Mouse (Mus musculus): ENCODE measurements at regions not wholly inside any gene's neighbourhood (a gene's known extent, or its start where the extent isn't known, plus 50 kb on each side); places are given as distances from the start of the nearest gene placed in this dataset.

DNA sequence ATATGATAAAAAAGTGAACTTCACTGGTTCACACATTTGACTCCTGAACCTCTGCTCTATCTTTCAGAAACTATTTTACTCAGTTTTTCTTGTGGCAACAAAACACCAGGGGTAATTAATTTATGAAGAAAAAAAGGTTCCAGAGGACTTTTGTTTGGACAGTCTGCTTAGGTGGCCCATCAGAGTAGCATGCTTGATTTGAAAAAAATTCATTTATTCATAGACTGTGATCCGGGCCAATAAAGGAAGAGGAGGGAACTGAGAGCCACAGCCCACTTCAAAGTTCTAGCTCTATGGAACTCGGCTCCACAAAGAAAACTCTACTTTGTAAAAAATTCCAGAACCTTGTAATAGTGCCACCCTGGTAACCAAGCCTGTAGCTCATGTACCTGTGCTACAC lies 248.8 kb downstream of the Etv1 start:
- no peak overlapping the region for H3K27ac ChIP-seq
- no peaks in the 10 kb centered on the region for H3K9me3 ChIP-seq
- H3K36me3 ChIP-seq = no peaks in the 10 kb centered on the region
- H3K27me3 ChIP-seq (ENCODE audit: insufficient read depth, poor library complexity, severe bottlenecking) = no peaks in the 10 kb centered on the region
- DNase-seq (ENCODE audit: low spot score) = no peak
- H3K4me3 ChIP-seq = no peak overlapping the region
- no peaks in the 10 kb centered on the region for H3K4me1 ChIP-seq
- WGBS = 81% methylated on average over 2 of the region's 2 CpGs

DNA sequence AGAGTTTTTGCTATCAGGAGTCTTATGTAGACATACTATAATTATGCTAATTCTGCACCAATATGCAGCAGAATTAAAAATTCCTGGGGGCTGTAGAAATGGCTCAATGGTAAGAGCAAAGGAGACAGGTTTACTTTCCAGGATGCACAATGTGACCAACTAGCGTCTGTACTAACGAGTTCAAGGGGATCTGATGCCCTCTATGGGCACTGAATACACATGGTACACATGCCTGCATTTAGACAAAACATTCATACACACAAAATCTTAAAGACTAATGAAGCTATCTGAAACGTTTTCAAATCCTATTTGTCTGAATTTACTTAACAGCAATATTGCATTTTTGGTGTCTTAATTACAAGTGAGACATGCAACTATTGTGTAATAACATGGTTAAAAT lies 254.8 kb downstream of the Etv1 start:
- no peak overlapping the region for H3K4me3 ChIP-seq
- no peaks in the 10 kb centered on the region for H3K27me3 ChIP-seq (ENCODE audit: insufficient read depth, poor library complexity, severe bottlenecking)
- no peak for DNase-seq (ENCODE audit: low spot score)
- no peaks in the 10 kb centered on the region for H3K36me3 ChIP-seq
- 65% methylated on average over 3 of the region's 3 CpGs for WGBS
- H3K9me3 ChIP-seq = no peaks in the 10 kb centered on the region
- H3K27ac ChIP-seq = no peak overlapping the region
- H3K4me1 ChIP-seq = no peaks in the 10 kb centered on the region

DNA sequence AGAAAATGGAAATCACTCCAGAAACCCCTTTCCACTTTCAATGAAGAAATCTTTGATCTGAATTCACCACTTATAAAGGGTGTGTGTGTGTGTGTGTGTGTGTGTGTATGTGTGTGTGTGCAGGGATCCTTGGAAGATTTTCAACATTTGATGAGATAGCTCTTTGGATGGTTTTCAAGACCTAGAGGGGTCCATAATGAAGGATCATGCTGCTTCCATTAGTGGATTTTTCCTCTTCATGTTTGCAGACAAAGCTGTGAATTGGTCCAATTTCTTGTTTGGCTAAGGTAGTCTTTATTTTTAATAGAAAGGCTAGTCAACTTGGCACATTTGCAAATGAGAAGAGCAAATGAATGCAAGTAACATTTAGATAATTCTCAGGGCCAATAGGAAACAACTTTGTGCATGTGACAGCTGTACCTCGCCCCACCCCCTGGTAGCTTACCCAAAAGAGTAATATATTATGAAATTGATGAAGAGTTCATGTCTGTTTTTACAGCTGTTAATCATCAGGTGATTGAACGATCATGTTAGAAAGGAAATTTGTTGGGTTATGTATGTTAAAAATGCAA lies 257.4 kb downstream of the Etv1 start:
- no peak for DNase-seq (ENCODE audit: low spot score)
- Histone ChIP-seq H3K36me3 (no peaks in the 10 kb centered on the region), H3K4me3 (no peak overlapping the region), H3K4me1 (no peaks in the 10 kb centered on the region), H3K9me3 (no peaks in the 10 kb centered on the region), H3K27me3 (ENCODE audit: insufficient read depth, poor library complexity, severe bottlenecking) (no peaks in the 10 kb centered on the region), H3K27ac (no peak overlapping the region)
- WGBS = 73% methylated on average over 2 of the region's 2 CpGs

DNA sequence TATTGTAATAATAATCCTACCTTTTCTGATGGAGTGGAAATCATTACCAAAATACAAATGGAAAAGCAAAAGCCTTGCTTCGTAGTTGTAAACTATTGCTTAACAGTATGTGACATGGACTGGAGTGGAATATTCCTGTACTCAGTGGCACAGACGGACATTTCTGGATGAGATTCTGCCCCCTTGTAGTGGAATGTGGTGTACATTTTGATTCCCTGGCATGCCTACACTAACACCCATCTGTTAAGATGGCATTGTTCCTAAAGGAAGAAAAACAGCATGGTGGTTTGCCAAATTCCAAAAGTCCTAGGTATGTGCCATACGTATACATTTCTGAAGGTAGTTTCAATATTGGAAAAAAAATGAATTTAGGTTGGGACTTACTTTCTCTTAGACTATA lies 258.9 kb downstream of the Etv1 start:
- Histone ChIP-seq H3K4me3 (no peak overlapping the region), H3K9me3 (no peaks in the 10 kb centered on the region), H3K27ac (no peak overlapping the region), H3K27me3 (ENCODE audit: insufficient read depth, poor library complexity, severe bottlenecking) (no peaks in the 10 kb centered on the region), H3K36me3 (no peaks in the 10 kb centered on the region), H3K4me1 (no peaks in the 10 kb centered on the region)
- WGBS = 84% methylated on average over 3 of the region's 3 CpGs
- DNase-seq (ENCODE audit: low spot score) = no peak

DNA sequence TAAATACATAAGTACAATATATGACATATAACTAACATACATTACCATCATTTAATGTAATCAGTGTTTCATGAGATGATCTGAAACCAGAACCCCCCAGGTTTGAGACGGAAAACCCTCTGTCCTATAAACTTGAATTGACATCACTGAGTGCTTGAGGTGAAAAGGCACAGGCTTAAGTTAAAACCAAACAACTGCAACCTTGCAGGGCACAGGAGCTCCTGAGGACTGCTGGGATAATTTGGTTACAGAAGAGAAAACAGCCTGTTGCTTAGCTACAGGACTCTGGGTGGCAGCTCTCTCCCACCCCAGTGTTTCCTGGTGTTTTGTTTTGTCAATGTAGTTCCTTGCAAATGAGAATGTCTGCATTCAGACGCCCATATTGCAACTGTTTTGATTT lies 259.5 kb downstream of the Etv1 start:
- Histone ChIP-seq H3K27me3 (ENCODE audit: insufficient read depth, poor library complexity, severe bottlenecking) (no peaks in the 10 kb centered on the region), H3K9me3 (no peaks in the 10 kb centered on the region), H3K4me3 (no peak overlapping the region), H3K27ac (no peak overlapping the region), H3K36me3 (no peaks in the 10 kb centered on the region), H3K4me1 (no peaks in the 10 kb centered on the region)
- no peak for DNase-seq (ENCODE audit: low spot score)
- WGBS = 44% methylated on average over 2 of the region's 2 CpGs

DNA sequence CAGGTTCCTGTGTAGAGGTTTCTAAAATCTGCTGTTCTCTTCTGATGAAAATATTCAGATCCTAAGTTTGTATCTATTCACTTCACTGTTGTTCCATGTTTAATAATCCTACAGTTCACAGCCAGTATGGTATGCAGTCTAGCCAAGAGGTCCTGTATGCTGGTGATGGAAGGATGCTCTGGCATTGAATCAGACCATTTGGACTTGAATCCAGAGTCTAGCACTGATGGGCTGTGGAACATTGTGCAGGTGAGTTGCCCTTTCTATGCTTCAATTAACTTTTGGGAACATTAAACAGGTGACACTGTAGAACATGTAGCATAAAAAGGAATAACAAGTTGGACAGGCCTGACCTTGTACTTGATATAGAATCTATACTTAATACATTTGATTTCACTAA lies 267.9 kb downstream of the Etv1 start:
- no peak overlapping the region for H3K27ac ChIP-seq
- DNase-seq (ENCODE audit: low spot score) = no peak

DNA sequence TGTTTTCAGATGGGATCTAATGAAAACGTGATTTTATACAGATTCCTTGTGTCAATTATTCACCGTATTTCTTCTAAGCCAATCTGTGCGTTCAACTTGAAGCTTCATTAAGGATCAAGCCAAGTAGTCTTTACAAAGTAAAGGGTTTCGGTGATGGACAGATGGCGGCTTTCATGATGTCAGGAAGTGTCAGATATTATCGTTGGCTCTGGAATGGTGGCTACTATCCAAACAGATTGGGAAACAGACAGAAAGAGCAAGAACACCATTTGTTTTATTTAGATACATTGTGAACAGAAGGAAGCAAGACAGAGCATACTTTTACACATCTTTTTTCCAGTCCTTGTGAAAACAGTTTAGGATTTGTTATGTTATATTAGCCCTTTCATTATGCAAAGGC lies 269.3 kb downstream of the Etv1 start:
- H3K27ac ChIP-seq = no peak overlapping the region
- no peaks in the 10 kb centered on the region for H3K27me3 ChIP-seq (ENCODE audit: insufficient read depth, poor library complexity, severe bottlenecking)
- WGBS = 79% methylated on average over 6 of the region's 6 CpGs
- no peak for DNase-seq (ENCODE audit: low spot score)
- no peaks in the 10 kb centered on the region for H3K9me3 ChIP-seq
- no peaks in the 10 kb centered on the region for H3K36me3 ChIP-seq
- no peak overlapping the region for H3K4me3 ChIP-seq
- no peaks in the 10 kb centered on the region for H3K4me1 ChIP-seq

More for the DNA sequence above, 267.9 kb downstream of the Etv1 start:
- Histone ChIP-seq H3K27me3 (ENCODE audit: insufficient read depth, poor library complexity, severe bottlenecking) (no peaks in the 10 kb centered on the region), H3K36me3 (no peaks in the 10 kb centered on the region), H3K9me3 (no peaks in the 10 kb centered on the region), H3K4me3 (no peak overlapping the region), H3K4me1 (no peaks in the 10 kb centered on the region)

DNA sequence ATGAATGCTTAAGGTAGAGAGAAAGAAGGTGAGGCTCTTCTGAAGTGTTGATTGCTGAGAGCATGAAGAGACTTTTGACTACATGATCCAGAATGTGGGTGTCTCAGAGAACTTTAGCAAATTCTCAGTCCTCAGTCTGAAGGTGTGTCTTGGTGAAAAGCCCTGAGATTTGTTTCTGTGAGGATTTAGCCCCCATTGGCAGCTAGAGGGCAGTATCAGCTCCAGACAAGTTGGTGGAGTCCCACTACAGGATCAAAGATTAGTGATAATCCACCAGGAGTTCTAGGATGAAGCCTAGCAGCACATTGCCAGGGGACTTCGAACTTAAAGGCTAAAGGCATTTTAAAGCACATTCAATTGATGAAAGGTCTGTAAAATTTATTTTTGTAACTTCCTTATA lies 269.8 kb downstream of the Etv1 start:
- no peaks in the 10 kb centered on the region for H3K36me3 ChIP-seq
- H3K4me1 ChIP-seq = no peaks in the 10 kb centered on the region
- no peak for DNase-seq (ENCODE audit: low spot score)
- 79% methylated on average over 1 of the region's 1 CpGs for WGBS
- H3K4me3 ChIP-seq = no peak overlapping the region
- H3K27ac ChIP-seq = no peak overlapping the region
- no peaks in the 10 kb centered on the region for H3K27me3 ChIP-seq (ENCODE audit: insufficient read depth, poor library complexity, severe bottlenecking)
- H3K9me3 ChIP-seq = no peaks in the 10 kb centered on the region

DNA sequence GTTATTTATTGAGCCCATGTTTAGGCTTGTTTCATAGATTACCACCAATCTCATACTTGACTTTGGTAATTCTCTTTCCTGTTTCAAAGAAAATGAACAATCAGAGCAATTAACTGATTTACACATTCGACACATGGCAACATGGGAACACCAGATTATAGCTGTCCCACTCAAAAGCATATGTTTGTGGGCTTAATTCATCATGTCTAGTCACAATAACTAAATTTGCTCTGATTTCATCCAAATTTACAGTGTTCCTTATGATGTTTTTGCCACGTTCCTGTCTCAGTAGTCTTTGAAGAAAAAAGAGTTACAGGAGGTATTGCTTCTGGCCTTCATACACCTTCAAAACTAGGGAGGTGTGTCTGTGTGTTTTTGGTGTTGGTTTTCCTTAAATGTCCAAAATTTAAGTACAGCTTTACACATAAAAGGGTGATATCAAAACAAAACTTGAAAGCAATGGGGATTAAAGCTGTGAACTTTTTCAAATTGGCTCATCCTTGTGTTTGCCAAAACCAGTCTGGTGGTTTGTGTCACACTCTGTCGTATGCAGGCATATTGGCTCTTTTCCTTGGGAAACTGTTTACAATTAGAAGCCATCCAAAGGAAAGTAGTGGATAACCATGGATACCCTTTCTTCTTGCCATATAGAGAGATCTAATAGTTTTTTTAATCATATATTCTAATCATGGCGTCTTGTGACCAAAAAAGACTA lies 291.3 kb downstream of the Etv1 start:
- Histone ChIP-seq H3K4me1 (no peaks in the 10 kb centered on the region), H3K36me3 (no peaks in the 10 kb centered on the region), H3K27me3 (ENCODE audit: insufficient read depth, poor library complexity, severe bottlenecking) (no peaks in the 10 kb centered on the region), H3K4me3 (no peak overlapping the region), H3K9me3 (no peaks in the 10 kb centered on the region), H3K27ac (no peak overlapping the region)
- DNase-seq (ENCODE audit: low spot score) = no peak
- WGBS = 78% methylated on average over 4 of the region's 4 CpGs

DNA sequence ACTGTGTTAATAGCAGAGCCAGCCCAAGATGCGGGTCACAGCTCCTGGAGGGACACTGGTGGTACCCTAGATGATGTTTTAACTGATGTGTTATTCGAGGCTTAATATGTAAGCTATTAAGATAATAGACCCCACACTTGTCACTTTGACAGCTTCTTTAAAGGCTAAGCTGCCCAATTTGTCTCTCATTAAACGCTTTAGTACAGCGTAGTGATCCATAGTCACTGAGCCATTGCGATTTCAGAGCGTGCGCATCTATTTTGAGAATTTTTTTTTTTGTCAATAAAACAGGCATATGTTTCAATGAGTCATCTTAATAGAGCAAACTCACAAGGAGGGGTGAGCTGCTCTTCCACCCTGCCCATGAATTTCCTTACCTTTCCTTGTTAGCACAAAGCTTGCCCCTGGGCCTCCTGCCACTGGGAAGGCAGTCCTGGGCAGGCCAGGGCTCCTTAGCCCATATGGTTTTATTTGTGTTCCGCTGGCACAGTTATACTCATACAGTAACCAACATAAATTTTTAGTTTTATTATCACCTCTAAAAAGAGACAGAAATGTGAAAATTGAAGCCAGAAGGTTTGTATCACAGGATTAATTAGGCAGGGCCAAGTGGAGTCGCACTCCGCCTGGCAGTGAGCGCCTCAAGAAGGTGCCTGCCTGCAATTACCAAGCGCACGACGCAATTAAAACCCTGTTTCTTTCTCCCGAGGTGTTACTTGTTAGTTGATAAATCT lies 294.3 kb downstream of the Etv1 start:
- H3K4me1 ChIP-seq = no peaks in the 10 kb centered on the region
- DNase-seq (ENCODE audit: low spot score) = no peak
- no peak overlapping the region for H3K4me3 ChIP-seq
- no peaks in the 10 kb centered on the region for H3K9me3 ChIP-seq
- WGBS = 84% methylated on average over 15 of the region's 15 CpGs
- H3K27me3 ChIP-seq (ENCODE audit: insufficient read depth, poor library complexity, severe bottlenecking) = no peaks in the 10 kb centered on the region
- H3K36me3 ChIP-seq = no peaks in the 10 kb centered on the region
- no peak overlapping the region for H3K27ac ChIP-seq

DNA sequence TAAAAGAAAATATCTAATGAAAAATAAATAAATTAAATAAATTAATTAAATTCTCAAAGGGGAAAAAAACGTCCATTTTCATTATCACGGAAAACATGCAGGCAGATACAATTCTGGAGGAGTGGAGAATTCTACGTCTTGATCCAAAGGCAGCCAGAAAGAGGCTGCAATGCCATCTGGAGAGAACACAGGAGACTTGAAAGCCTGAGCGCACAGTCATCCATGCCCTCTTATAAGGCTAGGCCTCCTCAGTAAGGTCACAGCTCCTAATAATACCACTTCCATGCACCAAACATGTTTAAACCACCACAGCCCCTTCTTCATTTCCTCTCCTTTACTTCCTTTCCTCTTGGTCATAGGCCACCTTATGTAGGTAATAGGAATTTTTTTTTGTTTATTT lies 307.1 kb downstream of the Etv1 start:
- Histone ChIP-seq H3K27me3 (ENCODE audit: insufficient read depth, poor library complexity, severe bottlenecking) (no peaks in the 10 kb centered on the region), H3K4me1 (no peaks in the 10 kb centered on the region), H3K27ac (no peak overlapping the region), H3K4me3 (no peak overlapping the region), H3K9me3 (no peaks in the 10 kb centered on the region), H3K36me3 (no peaks in the 10 kb centered on the region)
- WGBS = 89% methylated on average over 4 of the region's 4 CpGs
- no peak for DNase-seq (ENCODE audit: low spot score)

DNA sequence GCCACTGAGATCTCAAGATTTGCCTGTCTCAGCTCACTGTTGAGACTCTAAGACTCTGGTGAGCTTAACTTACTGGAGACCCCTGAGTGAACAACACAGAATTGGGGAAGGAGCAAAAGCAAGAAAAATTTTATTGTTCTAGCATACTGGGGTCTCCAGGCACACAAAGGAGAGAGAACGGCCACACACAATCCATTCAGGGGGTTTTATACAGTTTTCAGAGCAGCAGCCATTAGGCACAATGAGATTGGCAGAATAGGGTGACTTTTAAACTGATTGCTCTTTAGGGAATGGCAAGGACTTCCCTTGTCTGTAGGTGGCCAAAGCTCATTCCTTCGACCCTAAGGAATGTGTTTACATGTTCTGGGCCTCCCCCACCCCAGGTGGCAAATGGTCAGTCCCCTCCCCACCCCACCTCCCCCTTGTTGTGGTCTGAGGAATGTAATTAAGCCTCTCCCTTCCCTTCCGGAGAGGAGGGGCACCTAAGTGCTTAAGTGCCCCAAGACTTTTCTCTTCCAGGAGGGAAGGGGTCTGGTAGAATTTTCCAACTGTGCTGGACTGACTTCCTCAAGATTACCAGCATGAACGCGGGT lies 315.6 kb downstream of the Etv1 start:
- Histone ChIP-seq H3K27me3 (ENCODE audit: insufficient read depth, poor library complexity, severe bottlenecking) (no peaks in the 10 kb centered on the region), H3K27ac (no peak overlapping the region), H3K4me3 (no peak overlapping the region), H3K9me3 (no peaks in the 10 kb centered on the region), H3K36me3 (no peaks in the 10 kb centered on the region), H3K4me1 (no peaks in the 10 kb centered on the region)
- no peak for DNase-seq (ENCODE audit: low spot score)
- 21% methylated on average over 5 of the region's 5 CpGs for WGBS

DNA sequence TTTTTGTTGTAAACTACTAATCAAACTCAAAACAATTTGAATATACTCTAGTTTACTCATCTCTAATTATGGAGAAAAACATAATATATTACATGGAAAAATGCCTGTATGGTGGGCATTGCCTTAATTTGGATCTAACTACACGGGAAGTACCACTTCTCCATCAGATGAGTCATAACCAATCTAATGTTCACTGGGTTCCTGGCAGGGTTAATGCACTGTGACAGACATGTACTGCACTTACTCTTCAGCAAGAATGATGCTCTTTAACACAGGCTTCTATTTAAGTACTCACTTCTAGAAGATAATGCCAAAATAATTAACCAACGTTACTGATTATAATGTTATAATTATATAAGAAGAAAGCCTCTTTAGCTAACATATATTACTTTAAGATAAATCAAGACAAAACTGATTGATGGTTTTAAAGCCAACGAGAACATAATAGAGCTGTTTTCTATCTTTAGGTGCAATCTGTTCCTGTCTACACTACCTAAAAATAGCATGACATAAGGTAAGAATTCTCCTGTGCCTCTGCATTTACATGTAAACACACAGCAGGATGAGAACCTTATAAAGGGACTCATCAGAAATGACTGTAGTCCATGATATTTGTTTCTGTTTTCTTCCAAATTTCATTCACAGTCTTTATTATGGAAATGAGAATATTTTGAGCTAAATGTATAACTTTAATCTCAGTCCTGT lies 344.4 kb downstream of the Etv1 start:
- Histone ChIP-seq H3K4me3 (no peak overlapping the region), H3K4me1 (no peaks in the 10 kb centered on the region), H3K27ac (no peak overlapping the region), H3K9me3 (0 out of 2 replicates have a peak, but pooled peaks cover 2% of the 10 kb centered on the region), H3K36me3 (no peaks in the 10 kb centered on the region), H3K27me3 (ENCODE audit: insufficient read depth, poor library complexity, severe bottlenecking) (no peaks in the 10 kb centered on the region)
- WGBS = 64% methylated on average over 3 of the region's 3 CpGs
- DNase-seq (ENCODE audit: low spot score) = no peak
